ENCODE assay signal across 12 mouse cellular contexts in the genomic region with DNA sequence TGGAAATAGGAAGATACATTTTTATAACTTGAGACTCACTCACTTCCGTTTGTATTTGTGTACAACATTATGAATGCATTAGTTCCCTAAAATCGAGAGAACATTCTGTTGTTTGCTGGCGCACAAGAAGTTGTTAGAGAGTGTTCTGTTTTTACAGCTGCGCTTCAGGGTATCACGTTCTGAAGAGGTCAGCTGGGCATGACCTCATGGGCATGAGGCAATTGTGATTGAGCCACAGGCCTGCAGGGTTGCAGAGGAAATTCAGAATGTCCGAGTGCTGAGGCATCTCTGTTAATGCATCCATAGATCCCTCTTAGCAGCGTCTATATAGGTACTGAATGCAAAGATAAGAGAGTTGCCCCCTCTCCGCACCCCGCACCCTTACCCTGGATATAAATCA. TPM values are rescaled to one million over a fixed set of nuclear protein-coding genes. Genes with fewer than 3 reads are reported as not detected.
DNase-seq lines count a peak whose midpoint lies in the region; ATAC-seq and TF ChIP-seq lines count a peak whose summit lies in the region.
"Had no signal": no experiment of that assay in that cellular context is flagged by ENCODE, and none has a peak within 500 bp of the region (broad histone marks: within the 10 kb centered on the region; RNA-seq: fewer than 3 reads in every experiment).

No protein-coding gene starts in this region.

- H3K4me3 ChIP-seq in hindbrain, embryonic 10.5 days, result no peak overlapping the region
- no peak overlapping the region for H3K4me3 ChIP-seq in hindbrain, embryonic 16.5 days (ENCODE audit: low read length)
- no peak overlapping the region for H3K4me3 ChIP-seq in thymus, adult 2 months (ENCODE audit: control insufficient read depth, insufficient read depth, low read length)
- H3K4me3 ChIP-seq: forebrain, embryonic 13.5 days; limb, embryonic 15.5 days had no signal

- H3K9ac ChIP-seq in hindbrain, embryonic 16.5 days (ENCODE audit: low read depth, low read length), result no peak overlapping the region
- H3K9ac ChIP-seq: forebrain, embryonic 13.5 days; limb, embryonic 15.5 days had no signal

- TF ChIP-seq POLR2A in thymus, adult 2 months (IDR thresholded peaks at IDR 0.05; ENCODE audit: control insufficient read depth, extremely low read depth, insufficient read depth, low read length, poor library complexity), result no peak

- ATAC-seq in hindbrain, embryonic 16.5 days, result no peak
- ATAC-seq: forebrain, embryonic 13.5 days; midbrain, embryonic 16.5 days had no signal

- H3K9me3 ChIP-seq in hindbrain, embryonic 10.5 days, result no peaks in the 10 kb centered on the region
- no peaks in the 10 kb centered on the region for H3K9me3 ChIP-seq in hindbrain, embryonic 16.5 days (ENCODE audit: control insufficient read depth, low read length)
- H3K9me3 ChIP-seq: forebrain, embryonic 13.5 days; limb, embryonic 15.5 days had no signal

- no peaks in the 10 kb centered on the region for H3K27me3 ChIP-seq in hindbrain, embryonic 10.5 days (ENCODE audit: insufficient read depth, poor library complexity, severe bottlenecking)
- no peaks in the 10 kb centered on the region for H3K27me3 ChIP-seq in hindbrain, embryonic 16.5 days (replicated peaks; ENCODE audit: control insufficient read depth, insufficient read depth, low read length)
- no peaks in the 10 kb centered on the region for H3K27me3 ChIP-seq in thymus, adult 2 months (ENCODE audit: control insufficient read depth, insufficient read depth, low read length)
- H3K27me3 ChIP-seq: forebrain, embryonic 13.5 days; limb, embryonic 15.5 days had no signal

- peak; percentile 17 for DNase-seq in hindbrain, embryonic 10.5 days (ENCODE audit: low spot score)
- DNase-seq in thymus, adult 2 months, result no peak
- DNase-seq in thymus, postnatal 10 days (ENCODE audit: low spot score in 2 of 2), result no peak
- peak; percentile 59 for DNase-seq in lung, postnatal 25 days (ENCODE audit: low spot score)
- DNase-seq in Muller cell, postnatal 12 days (ENCODE audit: inconsistent ontology term), result no peak
- no peak for DNase-seq in right cerebral cortex, postnatal 10 days (ENCODE audit: low spot score in 2 of 2)
- DNase-seq: cerebellum, postnatal 36 days; right cerebral cortex, postnatal 14 days had no signal

- TF ChIP-seq CTCF in thymus, adult 2 months (IDR thresholded peaks at IDR 0.05; ENCODE audit: borderline replicate concordance, control insufficient read depth, extremely low read depth, insufficient read depth, low read length, poor library complexity), result no peak

- 57% methylated on average over 9 of the region's 9 CpGs for WGBS in hindbrain, embryonic 10.5 days
- 68% methylated on average over 9 of the region's 9 CpGs for WGBS in hindbrain, embryonic 16.5 days
- WGBS in thymus, adult 2 months, result 65% methylated on average over 9 of the region's 9 CpGs

- peaks cover 16% of the 10 kb centered on the region for H3K4me1 ChIP-seq in hindbrain, embryonic 10.5 days (replicated peaks)
- peaks cover 4% of the 10 kb centered on the region; the same call in 1 of the 2 replicates for H3K4me1 ChIP-seq in hindbrain, embryonic 16.5 days (ENCODE audit: control insufficient read depth, insufficient read depth, low read depth, low read length)
- peaks cover 31% of the 10 kb centered on the region for H3K4me1 ChIP-seq in thymus, adult 2 months (replicated peaks; ENCODE audit: control insufficient read depth, insufficient read depth, low read length)
- H3K4me1 ChIP-seq: forebrain, embryonic 13.5 days; limb, embryonic 15.5 days had no signal

- no peak overlapping the region for H3K27ac ChIP-seq in hindbrain, embryonic 10.5 days
- H3K27ac ChIP-seq in hindbrain, embryonic 16.5 days (ENCODE audit: low read depth, low read length), result no peak overlapping the region
- H3K27ac ChIP-seq in thymus, adult 2 months (ENCODE audit: control insufficient read depth, insufficient read depth, low read length), result peak overlapping the region; percentile 43
- H3K27ac ChIP-seq: forebrain, embryonic 13.5 days; limb, embryonic 15.5 days had no signal

- H3K36me3 ChIP-seq in hindbrain, embryonic 10.5 days, result no peaks in the 10 kb centered on the region
- no peaks in the 10 kb centered on the region for H3K36me3 ChIP-seq in hindbrain, embryonic 16.5 days (ENCODE audit: control insufficient read depth, insufficient read depth, low read length)
- H3K36me3 ChIP-seq in thymus, adult 2 months (ENCODE audit: control insufficient read depth, insufficient read depth, low read length), result no peaks in the 10 kb centered on the region
- H3K36me3 ChIP-seq: limb, embryonic 15.5 days had no signal

- no peak overlapping the region for H3K4me2 ChIP-seq in hindbrain, embryonic 16.5 days (ENCODE audit: low read length)
- H3K4me2 ChIP-seq: forebrain, embryonic 13.5 days; limb, embryonic 15.5 days had no signal

RNA-seq across cellular contexts. Expression of a gene that starts 22.4 kb away (rescaled TPM):
- 1.2 and 1.6 TPM in 2 replicates for polyA plus RNA-seq in hindbrain, embryonic 10.5 days (2016; fragmentation: Nextera tagmentation; extraction: Ambion mirVana)
- polyA plus RNA-seq in hindbrain, embryonic 16.5 days (2015; fragmentation: Nextera tagmentation; extraction: Ambion mirVana), result 10.6 and 12.5 TPM in 2 replicates
- polyA plus RNA-seq in thymus, adult 2 months (2012; rRNA removed), result 26.4 and 32.0 TPM in 2 replicates

Comparison
In these comparisons a context has a peak if more than half of its experiments do, and no peak if none do; other contexts are left out.
1. DNase-seq: peak in hindbrain, embryonic 10.5 days (single experiment) and lung, postnatal 25 days (single experiment); none in thymus, adult 2 months (single experiment), thymus, postnatal 10 days (0 of 2), Muller cell, postnatal 12 days (single experiment) and right cerebral cortex, postnatal 10 days (0 of 2).